Mouse (Mus musculus) heart, postnatal 36 days (tissue): ENCODE data around the gene Nsmce4a. TPM values are rescaled to one million over a fixed set of nuclear protein-coding genes. Genes with fewer than 3 reads are reported as not detected.
"Not testable (repeated sequence)": the region's sequence is repeated elsewhere in the genome, so short reads cannot be mapped to it uniquely, and the experiment has no call there.

Experiments used
- DNase-seq, 2 experiments: peaks; one replicate each; pipeline ENCODE4 v3.0.0; 2021 to 2022
- intact Hi-C: fragments of 180-260 bp; cut with DNase I; formaldehyde crosslinking; loops from one replicate; pipeline ENCODE4 v1.15.1; 2025
- total RNA-seq, 2 experiments: library from RNA; stranded (reverse); gene quantifications; 2 replicates each; pipeline ENCODE4 v1.2.3; 2021

The Nsmce4a gene
- total RNA-seq: 10 to 100 TPM; 44.5 to 47.6 TPM

- DNase-seq: no peak
Measured at GRCm38 (mm10) chr7:130572821-130573220, at the start of gene Nsmce4a. Gene Nsmce4a, minus strand, starts transcription at chr7:130573118.

DNA sequence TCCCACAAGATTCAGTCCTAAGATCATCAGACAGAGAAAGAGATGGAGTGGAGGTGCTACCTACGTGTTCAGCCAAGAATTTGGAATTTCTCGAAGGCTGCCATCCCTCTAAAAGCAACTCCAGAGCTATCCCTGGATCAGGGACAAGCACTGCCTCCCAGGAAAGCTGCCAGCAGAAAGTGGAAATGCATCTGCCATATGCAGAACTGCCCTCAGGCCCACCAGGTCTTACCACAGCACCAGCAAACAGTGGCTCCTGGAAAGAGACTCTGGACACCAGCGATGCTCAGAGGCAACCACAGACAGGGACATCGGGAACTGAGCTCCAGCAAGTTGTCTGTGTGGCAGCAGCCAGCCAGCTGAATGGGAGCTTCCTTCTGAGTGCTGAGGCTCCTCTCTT is 49.4 kb upstream of the Nsmce4a start:
- DNase-seq: no peak
- intact Hi-C loops: no loop called here

More at GRCm38 (mm10) chr7:130572821-130573220, at the start of gene Nsmce4a:
- intact Hi-C loops: no loop called here

- peak in 1 of 2 experiments; percentile 37 for DNase-seq
- intact Hi-C loops: no loop called here
Measured at GRCm38 (mm10) chr7:130621953-130622352, 49.0 kb upstream of the Nsmce4a start.

DNA sequence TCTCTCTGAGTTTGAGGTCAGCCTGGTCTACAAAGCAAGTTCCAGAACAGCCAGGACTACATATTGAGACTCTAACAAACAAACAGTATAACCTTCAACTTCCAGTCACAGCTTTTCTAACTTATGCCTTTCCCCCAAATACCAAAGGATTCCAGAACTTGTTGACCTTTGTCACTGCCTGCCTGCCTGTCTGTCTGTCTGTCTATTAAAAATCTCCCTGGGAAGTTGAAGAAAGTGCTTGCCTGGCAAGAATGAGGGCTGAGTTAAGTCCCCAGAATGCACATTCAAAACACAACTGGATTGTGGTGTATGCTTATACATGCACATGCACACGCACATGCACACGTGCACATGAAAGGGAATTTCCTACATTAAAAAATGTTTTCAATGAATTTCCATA is 48.1 kb upstream of the Nsmce4a start:
- no peak for DNase-seq
- intact Hi-C loops: no loop called here

GRCm38 (mm10) chr7:130617591-130617990 is 44.7 kb upstream of the Nsmce4a start:
- no peak for DNase-seq
- intact Hi-C loops: no loop called here

- intact Hi-C loops: no loop called here
- DNase-seq: no peak
Measured at GRCm38 (mm10) chr7:130613973-130614372, 41.1 kb upstream of the Nsmce4a start.

DNA sequence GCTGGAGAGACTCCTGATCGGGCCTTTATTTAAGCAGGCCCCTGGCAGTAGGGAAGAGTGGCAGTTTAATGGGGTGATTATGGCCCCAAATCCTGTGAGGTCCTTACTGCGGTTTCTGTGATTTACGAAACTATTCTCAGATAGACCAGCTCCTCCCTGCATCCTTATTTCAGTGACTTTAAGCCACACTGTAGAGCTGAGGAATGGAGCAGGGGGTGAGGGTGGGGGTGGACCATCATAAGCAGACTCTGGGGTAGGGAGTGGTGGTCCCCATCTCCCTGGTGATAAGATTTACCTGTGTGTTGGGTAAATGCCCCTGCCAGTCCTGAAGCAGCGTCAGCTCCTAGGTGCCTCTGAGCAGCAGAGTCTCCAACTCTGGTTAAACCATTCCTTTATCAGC is 34.0 kb upstream of the Nsmce4a start:
- DNase-seq: no peak
- intact Hi-C loops: loop anchor here (5.0 kb wide), 1 partner anchor 65 kb away; no protein-coding TSS in a partner anchor

DNA sequence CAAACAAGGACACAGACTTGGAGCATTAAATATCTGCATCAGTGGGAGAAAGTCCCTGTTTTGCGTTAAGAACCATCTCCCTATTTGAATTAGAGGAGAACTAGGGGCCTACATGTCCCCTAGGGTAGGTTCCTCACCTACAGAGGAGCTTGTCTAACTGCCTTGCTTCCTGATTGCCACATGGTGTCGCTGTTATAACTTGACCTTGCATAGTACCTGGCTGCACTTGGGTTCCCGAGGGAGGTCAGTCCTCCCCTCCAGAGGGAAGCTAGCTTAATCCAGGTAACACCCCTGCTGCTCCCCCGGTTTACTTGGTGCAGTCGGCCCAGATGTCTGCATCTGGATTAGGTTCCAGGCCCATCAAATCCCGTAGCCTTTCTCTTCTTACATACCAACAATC is 32.2 kb upstream of the Nsmce4a start:
- intact Hi-C loops: loop anchor here (2.0 to 5.0 kb wide), 3 partner anchors 67 to 150 kb away; no protein-coding TSS in a partner anchor
- DNase-seq: no peak

- no peak for DNase-seq
- intact Hi-C loops: loop anchor here (2.0 kb wide), 2 partner anchors 88 to 150 kb away; no protein-coding TSS in a partner anchor
Measured at GRCm38 (mm10) chr7:130604390-130604789, 31.5 kb upstream of the Nsmce4a start.

DNA sequence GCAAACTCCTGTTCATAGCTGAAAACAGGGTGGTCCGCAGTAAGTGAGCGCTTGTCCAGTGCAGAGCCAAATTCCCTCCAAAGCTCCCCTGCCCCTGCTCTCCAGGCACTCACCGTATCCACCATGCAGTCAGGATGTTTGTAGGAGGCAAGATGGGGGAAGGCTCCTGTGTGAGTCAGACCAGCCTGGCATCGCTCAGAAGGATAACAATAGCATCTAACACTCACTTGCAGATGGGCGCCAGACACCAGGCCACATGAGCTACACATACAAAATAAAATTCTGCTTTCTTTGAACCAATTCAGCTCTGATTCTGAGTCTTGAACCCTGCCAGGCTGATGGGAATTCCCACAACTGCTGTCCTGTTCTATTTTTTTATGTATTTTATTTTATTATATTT is 30.6 kb upstream of the Nsmce4a start:
- DNase-seq: no peak
- intact Hi-C loops: no loop called here

GRCm38 (mm10) chr7:130602804-130603203 is 29.9 kb upstream of the Nsmce4a start:
- no peak for DNase-seq
- intact Hi-C loops: no loop called here

DNA sequence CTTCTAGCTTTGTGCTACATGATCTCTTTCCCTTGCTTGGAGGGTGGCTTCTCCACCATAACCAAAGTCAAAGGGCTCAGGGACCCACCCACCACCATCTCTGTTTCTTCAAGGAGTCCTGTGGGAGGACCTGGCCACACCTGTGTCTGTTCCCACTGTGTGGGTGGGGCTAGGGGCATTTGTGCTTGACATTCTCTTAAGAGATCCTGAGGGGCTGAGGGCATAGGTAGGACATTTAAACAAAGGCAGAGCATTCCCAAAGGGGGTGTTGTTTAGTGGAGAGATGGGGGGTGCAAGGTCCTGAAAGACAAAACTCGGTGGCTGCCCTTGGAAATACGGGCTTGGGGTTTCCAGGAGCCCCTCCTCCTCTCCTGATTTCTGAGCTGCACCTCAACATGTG is 27.6 kb upstream of the Nsmce4a start:
- DNase-seq: no peak
- intact Hi-C loops: no loop called here

- no peak for DNase-seq
- intact Hi-C loops: no loop called here
Measured at GRCm38 (mm10) chr7:130600074-130600473, 27.2 kb upstream of the Nsmce4a start.

DNA sequence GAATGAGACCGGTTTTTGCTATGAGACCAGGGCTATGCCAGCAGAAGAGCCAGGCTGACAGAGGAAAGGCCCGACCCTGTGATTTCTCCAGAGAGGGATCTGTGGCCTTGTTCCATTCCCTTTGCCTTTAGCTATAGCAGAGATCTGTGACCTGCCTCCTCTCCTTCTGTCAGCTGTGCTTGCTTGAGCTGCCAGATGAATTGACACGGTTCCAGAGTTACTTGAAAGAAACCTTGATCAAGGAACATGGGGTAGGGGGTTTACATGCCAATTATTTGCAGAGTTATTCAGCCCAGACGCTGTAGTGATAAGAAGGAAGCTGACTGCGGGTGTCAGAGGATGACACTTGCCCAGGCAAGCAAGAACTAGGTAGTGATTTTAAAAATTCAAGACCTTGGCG is 24.6 kb upstream of the Nsmce4a start:
- intact Hi-C loops: no loop called here
- DNase-seq: no peak

- DNase-seq: peak in 1 of 2 experiments; percentile 34
- intact Hi-C loops: not testable (repeated sequence)
Measured at GRCm38 (mm10) chr7:130596079-130596855, 23.3 kb upstream of the Nsmce4a start.

- DNase-seq, intact Hi-C loops: not testable (repeated sequence)
Measured at GRCm38 (mm10) chr7:130593375-130594239, 20.7 kb upstream of the Nsmce4a start.

DNA sequence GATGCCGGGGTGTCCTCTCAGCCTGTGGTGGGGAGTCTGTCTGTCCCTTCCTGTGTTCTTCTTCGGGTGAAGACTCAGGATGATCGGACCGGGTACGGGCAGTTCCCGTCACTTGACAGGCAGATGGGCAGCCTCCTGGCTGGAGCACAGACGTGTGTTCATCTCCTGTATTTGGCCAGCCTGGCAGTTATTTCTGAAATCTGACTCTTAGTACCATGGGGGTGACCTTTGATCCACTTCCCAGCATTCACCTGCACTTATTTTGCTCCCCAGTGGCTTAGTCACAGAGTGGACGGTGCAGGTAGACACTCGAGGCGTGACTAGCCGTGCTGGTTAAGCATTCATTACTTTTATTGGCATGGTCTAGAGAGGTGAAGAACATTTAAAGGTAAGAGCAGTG is 20.1 kb upstream of the Nsmce4a start:
- DNase-seq, intact Hi-C loops: not testable (repeated sequence)

GRCm38 (mm10) chr7:130590845-130591437 is 18.0 kb upstream of the Nsmce4a start:
- intact Hi-C loops: no loop called here
- DNase-seq: no peak

DNA sequence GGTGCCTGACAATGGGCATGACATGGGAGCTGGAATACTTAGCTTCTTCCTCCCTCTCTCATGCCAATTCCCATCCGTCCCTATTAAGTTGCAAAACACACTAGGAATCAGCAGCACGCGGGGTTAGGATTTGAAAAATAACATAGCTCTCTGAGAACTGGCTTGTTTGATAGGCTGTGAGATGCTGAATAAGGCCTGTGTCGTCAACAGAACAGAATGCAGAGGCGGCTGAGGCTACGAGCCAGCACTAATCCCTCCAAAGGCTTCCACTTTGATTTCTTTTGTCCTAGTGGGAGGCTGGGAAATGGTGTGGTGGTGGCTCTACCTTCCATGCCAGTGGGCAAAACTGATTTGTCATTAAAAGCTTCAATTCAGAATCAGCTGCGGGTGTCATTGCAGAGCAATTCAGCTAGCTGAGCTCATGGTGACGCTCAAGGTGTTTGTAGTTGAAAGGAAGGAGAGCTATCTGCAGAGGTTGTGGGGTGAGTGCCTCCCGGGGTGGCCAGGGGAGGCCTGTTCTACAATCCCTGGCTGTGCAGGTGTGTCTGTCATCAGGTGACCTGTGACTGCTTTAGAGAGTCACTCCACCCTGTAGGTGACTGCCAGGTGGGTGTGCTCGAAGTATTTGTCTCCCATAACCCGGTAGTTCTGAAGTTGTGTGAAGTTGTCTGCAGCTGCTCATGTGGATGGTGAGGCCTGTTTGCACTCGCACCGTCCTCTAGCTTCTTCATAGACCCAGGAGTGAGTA is 17.3 kb upstream of the Nsmce4a start:
- intact Hi-C loops: no loop called here
- no peak for DNase-seq

DNA sequence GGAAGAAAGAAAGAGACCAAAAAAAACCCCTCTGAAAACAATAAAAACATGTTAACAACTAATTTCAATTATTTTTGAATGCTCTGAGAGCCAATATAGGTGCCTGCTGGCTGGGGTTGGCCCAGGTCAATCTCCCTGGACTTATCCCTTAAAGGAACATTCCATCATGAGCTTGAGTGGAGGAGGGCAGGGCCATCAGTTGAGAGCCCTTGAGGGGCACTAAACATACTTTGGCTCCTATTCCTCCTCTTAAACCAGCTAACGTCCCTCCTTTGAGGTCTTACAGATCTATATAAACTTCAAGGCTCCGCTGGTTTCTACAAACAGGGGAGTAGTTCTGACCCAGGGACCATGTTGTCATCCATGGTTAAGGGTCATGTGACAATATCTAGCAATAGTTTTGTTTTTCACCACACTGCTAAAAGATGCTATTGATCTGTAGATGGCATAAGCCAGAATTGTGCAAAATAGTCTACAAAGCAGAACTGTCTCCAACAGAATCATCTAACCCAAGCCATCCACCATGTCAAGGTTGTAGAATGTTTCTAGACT is 13.7 kb upstream of the Nsmce4a start:
- DNase-seq: no peak
- intact Hi-C loops: loop anchor here (1.0 kb wide), 1 partner anchor 46 kb away; no protein-coding TSS in a partner anchor
